Mouse (Mus musculus) B cell, adult (primary cell): ENCODE measurements around the gene Dync1i1. TPM values are rescaled to one million over a fixed set of nuclear protein-coding genes. Genes with fewer than 3 reads are reported as not detected.

Experiments
- total RNA-seq: library from RNA; stranded (reverse); gene quantifications from 4 replicates; pipeline ENCODE4 v1.2.4, GENCODE M21; 2023; ENCODE audit not compliant: inconsistent age

Dync1i1 gene
- not detected in 4 replicates for total RNA-seq

DNA sequence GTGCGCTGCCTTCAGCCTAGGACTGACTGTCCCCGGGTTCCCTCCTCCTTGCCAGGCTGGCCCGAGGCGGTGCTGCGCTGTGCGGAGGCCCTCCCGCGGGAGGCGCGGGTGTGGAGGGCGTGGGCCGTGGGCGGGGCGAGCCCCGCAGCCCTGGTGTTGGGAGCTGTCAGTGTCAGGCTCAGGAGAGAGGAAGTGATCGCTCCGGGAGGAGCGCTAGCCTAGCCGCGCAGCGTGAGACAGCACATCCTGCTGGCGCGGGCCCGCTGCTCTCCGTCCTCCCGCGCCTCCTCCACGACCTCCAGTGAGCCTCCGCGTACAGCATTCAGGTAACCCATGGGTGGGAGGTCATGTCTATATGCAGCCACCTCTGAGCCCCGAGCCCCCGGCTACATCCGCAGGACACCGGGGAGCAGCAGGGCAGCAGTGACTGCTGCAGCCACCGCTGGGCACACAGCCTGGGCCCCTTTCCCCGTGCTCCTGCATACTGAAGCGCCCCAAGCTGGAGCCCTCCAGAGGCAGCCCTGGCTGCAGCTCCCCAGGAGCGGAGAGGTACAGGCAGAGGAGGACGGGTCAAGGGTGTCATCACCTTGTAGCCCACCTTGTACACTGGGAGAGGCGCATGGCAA is at the start of gene Dync1i1:
Gene Dync1i1, plus strand, starts transcription at position 29 of the 626 bp plus-strand sequence.

Other genes with a start within 250 kb of the Dync1i1 start
- not detected in 4 replicates for gene Pdk4, start 229.3 kb upstream of the Dync1i1 start, total RNA-seq